Mouse (Mus musculus) lung, postnatal 0 days (tissue): ENCODE results near the gene Nfu1. TPM values are rescaled to one million over a fixed set of nuclear protein-coding genes. Genes with fewer than 3 reads are reported as not detected.
A peak's percentile ranks its signal among the peaks of the same experiment; 100 is the strongest.

Source experiments
- ATAC-seq: fragments of 200-750 bp; cut with Nextera tagmentation; 2 replicates; pipeline ENCODE4 v1.8.0; 2017; ENCODE audit warnings: moderate library complexity
- DNase-seq: peaks from one replicate; pipeline ENCODE4 v3.0.0-alpha.2; 2016; ENCODE audit warnings: low spot score
- H3K27ac ChIP-seq: fragments of 300-500 bp; sonication (generic); 2 replicates; pipeline ENCODE4 v1.5.1; 2014; ENCODE audit warnings: antibody characterized with exemption, mild to moderate bottlenecking, low read length, mixed read lengths
- H3K27me3 ChIP-seq: fragments of 300-500 bp; sonication (generic); replicated peaks from 2 replicates; pipeline ENCODE4 v1.6.1; 2014; ENCODE audit warnings: low read length, mixed read lengths; ENCODE audit not compliant: insufficient read depth
- H3K36me3 ChIP-seq: fragments of 300-500 bp; sonication (generic); 2 replicates; pipeline ENCODE4 v1.6.1; 2014; ENCODE audit warnings: low read length, mixed read lengths; ENCODE audit not compliant: insufficient read depth
- H3K4me1 ChIP-seq: fragments of 300-500 bp; sonication (generic); 2 replicates; pipeline ENCODE4 v1.6.1; 2014; ENCODE audit warnings: antibody characterized with exemption, low read depth, low read length, mixed read lengths; ENCODE audit not compliant: insufficient read depth
- H3K4me2 ChIP-seq: fragments of 300-500 bp; sonication (generic); replicated peaks from 2 replicates; pipeline ENCODE4 v1.6.1; 2014; ENCODE audit warnings: low read depth, mild to moderate bottlenecking, low read length, moderate library complexity, mixed read lengths
- H3K4me3 ChIP-seq: fragments of 300-500 bp; sonication (generic); 2 replicates; pipeline ENCODE4 v1.5.1; 2014; ENCODE audit warnings: low read depth, low read length
- H3K9ac ChIP-seq: fragments of 300-500 bp; sonication (generic); replicated peaks from 2 replicates; pipeline ENCODE4 v1.6.1; 2014; ENCODE audit warnings: low read depth, mild to moderate bottlenecking
- H3K9me3 ChIP-seq: fragments of 300-500 bp; sonication (generic); 2 replicates; pipeline ENCODE4 v1.6.1; 2016; ENCODE audit warnings: low read length, mixed read lengths
- CTCF ChIP-seq: IDR thresholded peaks from 2 replicates; pipeline ENCODE4 v1.5.1; 2016; ENCODE audit warnings: antibody characterized with exemption, mild to moderate bottlenecking
- EP300 ChIP-seq: IDR thresholded peaks from 2 replicates; pipeline ENCODE4 v1.6.1; 2016; ENCODE audit warnings: antibody characterized with exemption, mild to moderate bottlenecking, control low read depth
- WGBS: fragments of 180-500 bp; shearing (Covaris S2); extraction: QIAGEN DNeasy Blood & Tissue Kit; methylation state at CpG from one replicate; pipeline ENCODE4 v1.1.7; 2014; 5-methylcytosine and 5-hydroxymethylcytosine counted together
- polyA plus RNA-seq: library from polyadenylated mRNA; unstranded; fragments of >200 nt; fragmentation: Nextera tagmentation; extraction: Ambion mirVana; gene quantifications from 2 replicates; pipeline ENCODE4 v1.2.1, GENCODE M21; 2015

The Nfu1 gene
- polyA plus RNA-seq = 70.7 and 72.9 TPM in 2 replicates

- peak within 1 kb of the TSS; percentile 57 for H3K4me2 ChIP-seq
- H3K27ac ChIP-seq = peak within 1 kb of the TSS; percentile 92
- no peaks in the 10 kb centered on the region for H3K9me3 ChIP-seq
- peak within 1 kb of the TSS; percentile 61 for H3K4me3 ChIP-seq
- peaks cover 5% of the 10 kb centered on the region; the same call in 1 of the 2 replicates for H3K36me3 ChIP-seq
- DNase-seq (no peak), ATAC-seq (no peak)
- WGBS = 70% methylated on average over 6 of the region's 6 CpGs
- H3K9ac ChIP-seq = peak within 1 kb of the TSS; percentile 69
- no peak for TF ChIP-seq CTCF
- TF ChIP-seq EP300 = no peak
- H3K27me3 ChIP-seq = no peaks in the 10 kb centered on the region
- H3K4me1 ChIP-seq = peaks cover 6% of the 10 kb centered on the region; the same call in 1 of the 2 replicates
Observed at GRCm38 (mm10) chr6:87008887-87009286, at the start of gene Nfu1. Gene Nfu1, plus strand, starts transcription at chr6:87009236.

GRCm38 (mm10) chr6:86963987-86964685, 44.9 kb upstream of the Nfu1 start:
- 86% methylated on average over 7 of the region's 7 CpGs for WGBS
- H3K9me3 ChIP-seq = no peaks in the 10 kb centered on the region
- peaks cover 29% of the 10 kb centered on the region for H3K36me3 ChIP-seq

GRCm38 (mm10) chr6:86967166-86967565, 41.9 kb upstream of the Nfu1 start:
- Histone ChIP-seq H3K36me3 (peaks cover 35% of the 10 kb centered on the region), H3K4me3 (no peak overlapping the region), H3K4me1 (no peaks in the 10 kb centered on the region), H3K9me3 (no peaks in the 10 kb centered on the region), H3K27me3 (no peaks in the 10 kb centered on the region), H3K27ac (no peak overlapping the region), H3K4me2 (no peak overlapping the region), H3K9ac (no peak overlapping the region)
- DNase-seq (no peak), ATAC-seq (no peak)
- WGBS = 81% methylated on average over 2 of the region's 2 CpGs
- TF ChIP-seq EP300 = no peak
- no peak for TF ChIP-seq CTCF

More at GRCm38 (mm10) chr6:86963987-86964685, 44.9 kb upstream of the Nfu1 start:
- Histone ChIP-seq H3K4me1 (no peaks in the 10 kb centered on the region), H3K27ac (no peak overlapping the region), H3K9ac (no peak overlapping the region), H3K27me3 (no peaks in the 10 kb centered on the region), H3K4me3 (no peak overlapping the region), H3K4me2 (no peak overlapping the region)
- DNase-seq (no peak), ATAC-seq (no peak)
- TF ChIP-seq EP300 (no peak), CTCF (no peak)

GRCm38 (mm10) chr6:86973956-86974355, 35.1 kb upstream of the Nfu1 start:
- TF ChIP-seq EP300 = no peak
- ATAC-seq = no peak
- Histone ChIP-seq H3K9ac (no peak overlapping the region), H3K4me3 (no peak overlapping the region), H3K27me3 (no peaks in the 10 kb centered on the region), H3K4me1 (no peaks in the 10 kb centered on the region), H3K9me3 (no peaks in the 10 kb centered on the region), H3K4me2 (no peak overlapping the region), H3K36me3 (peaks cover 14% of the 10 kb centered on the region; the same call in 1 of the 2 replicates), H3K27ac (no peak overlapping the region)
- DNase-seq = no peak
- WGBS = 89% methylated on average over 4 of the region's 4 CpGs

GRCm38 (mm10) chr6:86978156-86978908, 30.7 kb upstream of the Nfu1 start:
- Histone ChIP-seq H3K27me3 (no peaks in the 10 kb centered on the region), H3K4me3 (no peak overlapping the region), H3K9ac (no peak overlapping the region), H3K36me3 (peaks cover 6% of the 10 kb centered on the region; the same call in 1 of the 2 replicates), H3K4me1 (no peaks in the 10 kb centered on the region), H3K27ac (no peak overlapping the region), H3K4me2 (no peak overlapping the region), H3K9me3 (no peaks in the 10 kb centered on the region)
- no peak for DNase-seq
- 56% methylated on average over 8 of the region's 8 CpGs for WGBS
- TF ChIP-seq CTCF = no peak
- TF ChIP-seq EP300 = no peak
- ATAC-seq = no peak

- Histone ChIP-seq H3K27me3 (no peaks in the 10 kb centered on the region), H3K9ac (no peak overlapping the region), H3K36me3 (peaks cover 6% of the 10 kb centered on the region; the same call in 1 of the 2 replicates), H3K4me3 (no peak overlapping the region), H3K27ac (no peak overlapping the region), H3K9me3 (no peaks in the 10 kb centered on the region), H3K4me1 (no peaks in the 10 kb centered on the region), H3K4me2 (no peak overlapping the region)
- no peak for ATAC-seq
- 60% methylated on average over 6 of the region's 6 CpGs for WGBS
- TF ChIP-seq CTCF (no peak), EP300 (no peak)
- DNase-seq = no peak
Observed at GRCm38 (mm10) chr6:86978909-86979265, 30.1 kb upstream of the Nfu1 start.
